Mouse (Mus musculus): ENCODE measurements around the gene Olfr705. TPM values are rescaled to one million over a fixed set of nuclear protein-coding genes. Genes with fewer than 3 reads are reported as not detected.

The Olfr705 gene
- polyA plus RNA-seq, 1 experiment from 2014 or later: not detected

Other genes starting within 250 kb of the Olfr705 start
- not detected in 2 replicates for gene Olfr693, start 196.3 kb downstream of the Olfr705 start, polyA plus RNA-seq (2015; fragmentation: Nextera tagmentation; extraction: Ambion mirVana)
- gene Olfr694, start 185.1 kb downstream of the Olfr705 start, polyA plus RNA-seq (2015; fragmentation: Nextera tagmentation; extraction: Ambion mirVana): not detected in 2 replicates
- not detected in 2 replicates for gene Olfr695, start 160.5 kb downstream of the Olfr705 start, polyA plus RNA-seq (2015; fragmentation: Nextera tagmentation; extraction: Ambion mirVana)
- not detected in 2 replicates for gene Olfr697, start 134.4 kb downstream of the Olfr705 start, polyA plus RNA-seq (2015; fragmentation: Nextera tagmentation; extraction: Ambion mirVana)
- not detected in 2 replicates for gene Olfr698, start 121.5 kb downstream of the Olfr705 start, polyA plus RNA-seq (2015; fragmentation: Nextera tagmentation; extraction: Ambion mirVana)
- not detected in 2 replicates for gene Olfr699, start 83.7 kb downstream of the Olfr705 start, polyA plus RNA-seq (2015; fragmentation: Nextera tagmentation; extraction: Ambion mirVana)
- gene Olfr700, start 68.1 kb downstream of the Olfr705 start, polyA plus RNA-seq (2015; fragmentation: Nextera tagmentation; extraction: Ambion mirVana): not detected in 2 replicates
- not detected in 2 replicates for gene Olfr701, start 62.8 kb downstream of the Olfr705 start, polyA plus RNA-seq (2015; fragmentation: Nextera tagmentation; extraction: Ambion mirVana)
- gene Olfr702, start 43.0 kb downstream of the Olfr705 start, polyA plus RNA-seq (2015; fragmentation: Nextera tagmentation; extraction: Ambion mirVana): not detected in 2 replicates
- gene Olfr703, start 33.5 kb downstream of the Olfr705 start, polyA plus RNA-seq (2015; fragmentation: Nextera tagmentation; extraction: Ambion mirVana): not detected in 2 replicates
- gene Olfr704, start 13.7 kb downstream of the Olfr705 start, polyA plus RNA-seq (2015; fragmentation: Nextera tagmentation; extraction: Ambion mirVana): not detected in 2 replicates
- not detected in 2 replicates for gene Olfr706, start 11.3 kb upstream of the Olfr705 start, polyA plus RNA-seq (2015; fragmentation: Nextera tagmentation; extraction: Ambion mirVana)
- not detected in 2 replicates for gene Olfr707, start 24.4 kb upstream of the Olfr705 start, polyA plus RNA-seq (2015; fragmentation: Nextera tagmentation; extraction: Ambion mirVana)
- gene Olfr1532-ps1, start 31.1 kb upstream of the Olfr705 start, polyA plus RNA-seq (2015; fragmentation: Nextera tagmentation; extraction: Ambion mirVana): not detected in 2 replicates
- gene Olfr709-ps1, start 55.3 kb upstream of the Olfr705 start, polyA plus RNA-seq (2015; fragmentation: Nextera tagmentation; extraction: Ambion mirVana): not detected in 2 replicates
- gene Olfr710, start 71.4 kb upstream of the Olfr705 start, polyA plus RNA-seq (2015; fragmentation: Nextera tagmentation; extraction: Ambion mirVana): not detected in 2 replicates
- not detected in 2 replicates for gene Olfr6, start 87.0 kb upstream of the Olfr705 start, polyA plus RNA-seq (2015; fragmentation: Nextera tagmentation; extraction: Ambion mirVana)
- gene Olfr711, start 98.6 kb upstream of the Olfr705 start, polyA plus RNA-seq (2015; fragmentation: Nextera tagmentation; extraction: Ambion mirVana): not detected in 2 replicates
- not detected in 2 replicates for gene Olfr2, start 129.2 kb upstream of the Olfr705 start, polyA plus RNA-seq (2015; fragmentation: Nextera tagmentation; extraction: Ambion mirVana)
- gene Olfr713, start 154.3 kb upstream of the Olfr705 start, polyA plus RNA-seq (2015; fragmentation: Nextera tagmentation; extraction: Ambion mirVana): not detected in 2 replicates
- gene Olfr714, start 194.1 kb upstream of the Olfr705 start, polyA plus RNA-seq (2015; fragmentation: Nextera tagmentation; extraction: Ambion mirVana): not detected in 2 replicates
- not detected in 2 replicates for gene Olfr17, start 216.3 kb upstream of the Olfr705 start, polyA plus RNA-seq (2015; fragmentation: Nextera tagmentation; extraction: Ambion mirVana)
- not detected in 2 replicates for gene Olfr715b, start 233.5 kb upstream of the Olfr705 start, polyA plus RNA-seq (2015; fragmentation: Nextera tagmentation; extraction: Ambion mirVana)